Mouse (Mus musculus): ENCODE results near the gene Olfr1218.
"Not testable (repeated sequence)": the region's sequence is repeated elsewhere in the genome, so short reads cannot be mapped to it uniquely, and the experiment has no call there.

Gene Olfr1218

DNA sequence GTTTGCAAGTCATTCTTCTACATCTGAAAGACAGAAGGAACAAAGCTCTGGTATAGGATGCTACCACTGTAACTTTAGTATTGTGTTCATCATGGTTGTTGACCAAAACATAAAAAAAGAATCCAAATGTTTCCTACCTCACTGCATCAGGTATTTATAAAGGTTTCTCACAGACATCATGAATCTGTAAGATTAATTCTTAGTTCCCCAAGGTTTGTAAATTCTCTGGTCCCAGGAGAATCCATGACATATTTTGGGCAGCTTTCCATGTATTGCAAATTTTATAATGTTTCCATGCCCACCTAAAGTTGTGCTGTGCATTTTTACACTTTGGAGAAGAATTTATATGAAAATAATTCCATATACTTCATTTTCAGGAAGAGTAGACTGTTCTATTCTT is at the start of gene Olfr1218:
Olfr1218 (minus strand) TSS at position 101 of the 400 bp plus-strand sequence.
- no peak for DNase-seq (ENCODE audit: low spot score)

DNA sequence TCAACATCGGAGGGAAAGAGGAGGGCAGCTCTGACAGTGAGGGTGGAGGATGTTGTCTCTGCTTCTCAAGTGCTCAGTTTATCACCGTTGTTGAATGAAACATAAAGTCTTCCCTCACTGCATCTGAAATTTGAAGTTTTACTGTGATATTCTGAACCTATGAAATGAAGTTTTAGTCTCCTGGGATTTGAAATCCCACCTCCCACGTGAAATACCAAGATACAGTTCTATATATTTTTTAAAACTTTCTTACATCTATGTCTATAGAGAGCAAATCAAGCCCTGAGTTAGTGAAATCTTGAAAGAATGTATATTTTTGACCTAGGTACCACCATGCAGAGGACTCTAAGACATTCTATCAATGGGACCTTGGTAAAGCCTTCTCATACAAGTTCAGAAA is 45.7 kb upstream of the Olfr1218 start, which contains the start of gene Olfr1220:
Olfr1220 (minus strand) TSS at position 101 of the 400 bp plus-strand sequence.
- no peak for DNase-seq (ENCODE audit: low spot score)

DNA sequence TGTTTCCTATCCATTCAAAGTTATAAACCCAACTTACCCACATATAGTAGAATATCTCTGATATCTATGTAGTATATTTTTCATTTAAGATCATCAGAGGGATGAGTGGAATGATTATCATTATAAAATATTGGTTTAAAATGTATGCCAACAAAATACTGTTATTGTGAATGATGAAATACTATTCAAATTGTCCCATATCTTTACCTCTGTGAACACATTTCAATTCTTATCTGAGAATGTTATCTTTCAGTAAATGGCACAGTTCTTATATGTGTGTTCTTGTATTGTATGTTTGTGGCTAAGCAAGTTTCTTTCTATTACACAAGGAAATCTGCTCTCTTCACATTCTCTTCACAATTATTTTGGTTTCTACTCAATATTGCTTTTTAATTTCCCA is 44.7 kb upstream of the Olfr1218 start:
- no peak for DNase-seq (ENCODE audit: low spot score)

DNA sequence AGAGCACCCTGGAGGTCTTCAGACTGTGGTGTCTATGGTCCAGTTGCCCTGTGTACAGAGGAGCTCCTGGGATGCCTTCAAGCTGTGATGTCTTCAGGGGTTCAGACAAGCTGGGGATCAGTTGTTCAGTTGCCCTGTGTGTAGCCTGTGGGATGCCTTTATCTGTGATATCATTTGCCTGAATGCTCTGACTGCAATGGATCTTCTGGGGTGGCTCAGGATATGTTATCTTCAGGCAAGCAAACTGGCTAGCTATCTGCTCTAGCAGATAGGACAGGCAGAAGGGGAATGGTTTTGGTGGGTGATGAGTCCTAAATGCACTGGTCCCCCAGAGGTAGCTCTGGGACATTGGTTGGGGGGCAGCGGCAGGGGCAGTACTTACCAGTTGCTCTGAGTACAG is 32.9 kb upstream of the Olfr1218 start:
- DNase-seq (ENCODE audit: low spot score), result no peak

DNA sequence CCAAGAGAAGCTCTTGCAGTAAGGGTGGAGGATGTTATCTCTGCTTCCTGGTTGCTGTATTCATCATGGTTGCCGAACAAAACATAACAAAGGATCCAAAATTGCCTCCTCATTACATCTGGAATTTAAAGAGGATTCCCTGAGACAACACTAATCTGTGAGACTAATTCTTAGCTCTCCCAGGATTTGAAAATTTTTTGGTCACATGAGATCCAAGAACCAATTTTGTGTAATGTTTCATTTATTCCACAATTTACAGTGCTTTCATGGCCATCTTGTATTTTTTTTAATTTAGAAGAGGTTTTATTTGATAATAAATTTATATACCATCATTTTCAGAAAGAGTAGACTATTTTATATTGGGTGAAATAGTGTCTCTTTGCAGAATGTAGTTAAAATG is 22.4 kb upstream of the Olfr1218 start, which contains the start of gene Olfr1219:
Olfr1219 (minus strand) TSS at position 101 of the 400 bp plus-strand sequence.
- DNase-seq (ENCODE audit: low spot score), result no peak

DNA sequence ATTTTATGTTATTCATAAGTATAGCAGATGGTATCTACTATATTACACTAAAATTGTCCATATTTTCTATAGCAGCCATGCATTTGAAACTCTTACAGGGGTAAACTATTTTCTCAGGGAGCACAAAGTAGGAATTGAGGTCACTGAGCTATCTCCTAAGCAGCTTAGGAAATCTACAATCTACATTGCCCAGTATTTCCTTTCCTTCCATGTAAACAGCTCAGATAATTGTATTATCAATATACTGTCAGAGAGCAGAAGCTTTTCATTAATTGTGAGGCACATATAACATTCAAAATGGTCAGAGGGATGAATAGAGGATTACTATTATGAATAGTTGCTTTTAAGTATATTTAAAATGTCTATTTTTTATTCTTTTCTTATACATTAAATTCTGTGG is 20.5 kb upstream of the Olfr1218 start:
- no peak for DNase-seq (ENCODE audit: low spot score)

DNA sequence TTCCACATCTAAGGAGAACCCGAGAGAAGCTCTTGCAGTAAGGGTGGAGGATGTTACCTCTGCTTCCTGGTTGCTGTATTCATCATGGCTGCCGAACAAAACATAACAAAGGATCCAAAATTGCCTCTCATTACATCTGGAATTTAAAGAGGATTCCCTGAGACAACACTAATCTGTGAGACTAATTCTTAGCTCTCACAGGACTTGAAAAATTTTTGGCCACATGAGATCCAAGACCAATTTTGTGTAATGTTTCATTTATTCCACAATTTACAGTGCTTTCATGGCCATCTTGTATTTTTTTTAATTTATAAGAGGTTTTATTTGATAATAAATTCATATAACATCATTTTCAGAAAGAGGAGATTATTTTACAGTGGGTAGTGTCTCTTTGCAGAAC is 29.0 kb downstream of the Olfr1218 start, which contains the start of gene Olfr1217:
Olfr1217 (minus strand) TSS at position 101 of the 400 bp plus-strand sequence.
- DNase-seq (ENCODE audit: low spot score), result no peak

DNA sequence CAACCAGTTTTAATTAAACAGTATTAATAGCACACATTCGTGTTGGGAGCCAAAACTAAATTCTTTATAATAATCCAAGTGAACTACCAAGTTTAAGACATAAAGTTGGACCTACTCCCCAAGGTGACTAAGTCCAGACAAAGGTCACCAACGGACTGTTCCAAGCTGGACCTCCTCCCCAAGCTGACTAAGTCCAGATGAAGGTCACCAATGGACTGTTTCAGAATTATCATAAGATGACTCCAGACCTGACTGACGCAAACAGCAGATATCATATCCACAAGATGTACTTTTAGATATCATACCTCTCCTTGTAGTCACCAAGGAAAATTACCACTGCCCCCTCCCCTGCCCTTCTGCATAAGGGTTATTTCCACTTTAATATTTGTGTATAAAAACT is 39.6 kb downstream of the Olfr1218 start:
- DNase-seq (ENCODE audit: low spot score), result not testable (repeated sequence)

DNA sequence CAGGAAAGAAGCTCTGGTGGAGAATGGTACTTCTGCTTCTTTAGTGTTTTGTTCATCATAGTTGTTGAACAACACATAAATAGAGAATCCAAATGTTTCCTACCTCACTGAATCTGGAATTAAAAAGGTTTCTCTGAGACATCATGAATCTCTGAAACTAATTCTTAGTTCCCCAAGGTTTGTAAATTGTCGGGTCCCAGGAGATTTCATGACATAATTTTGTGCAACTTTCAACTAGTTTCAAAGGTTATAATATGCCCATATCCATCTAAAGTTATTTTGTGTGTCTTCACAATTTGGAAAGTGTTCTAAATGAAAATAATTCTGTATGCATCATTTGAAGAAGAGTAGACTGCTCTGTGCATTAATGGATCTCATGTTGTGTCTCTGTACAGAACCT is 42.7 kb downstream of the Olfr1218 start, which contains the start of gene Olfr1216:
Olfr1216 (minus strand) TSS at position 101 of the 400 bp plus-strand sequence.
- DNase-seq (ENCODE audit: low spot score), result no peak

DNA sequence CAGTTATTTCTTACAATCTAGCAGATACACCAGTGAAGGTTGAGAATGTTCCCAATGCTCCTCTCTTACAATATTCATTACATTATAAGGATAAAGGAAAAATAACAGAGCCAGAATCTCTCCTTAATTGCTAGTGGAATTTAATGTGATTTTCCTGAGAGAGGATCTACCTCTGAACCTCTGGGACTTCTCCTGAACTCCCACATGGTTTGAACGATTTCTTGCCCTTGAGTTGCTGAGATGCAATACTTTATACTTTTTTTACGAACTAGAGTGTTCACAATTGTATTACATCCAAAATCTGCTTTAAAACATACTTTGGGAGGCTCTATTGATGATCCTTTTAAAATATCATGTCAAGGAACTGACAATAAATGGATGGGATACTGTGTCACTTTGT is 54.1 kb downstream of the Olfr1218 start, which contains the start of gene Olfr1215:
Olfr1215 (minus strand) TSS at position 101 of the 400 bp plus-strand sequence.
- DNase-seq (ENCODE audit: low spot score), result no peak

Measured in testis, postnatal 10 days (tissue).